Mouse (Mus musculus) layer of hippocampus, adult 9-10 months (tissue): Measurements from ENCODE around the gene D930048N14Rik.
"Not testable (repeated sequence)": the region's sequence is repeated elsewhere in the genome, so short reads cannot be mapped to it uniquely, and the experiment has no call there.

Experiments used
- DNase-seq: peaks from one replicate; pipeline ENCODE4 v3.0.0; 2022; ENCODE audit warnings: low spot score

The D930048N14Rik gene

GRCm38 (mm10) chr11:51629651-51630314, 21.0 kb upstream of the D930048N14Rik start:
- DNase-seq = no peak

GRCm38 (mm10) chr11:51632130-51632753, 18.5 kb upstream of the D930048N14Rik start:
- DNase-seq = no peak

GRCm38 (mm10) chr11:51633200-51633599, 17.6 kb upstream of the D930048N14Rik start:
- DNase-seq = not testable (repeated sequence)

- no peak for DNase-seq
These were observed 17.0 kb upstream of the D930048N14Rik start for GRCm38 (mm10) chr11:51633721-51634120.

GRCm38 (mm10) chr11:51635127-51635524, 15.6 kb upstream of the D930048N14Rik start:
- no peak for DNase-seq

- DNase-seq = peak; percentile 87
These were observed 15.0 kb upstream of the D930048N14Rik start, which contains the start of gene Rmnd5b for GRCm38 (mm10) chr11:51635525-51636322. Gene Rmnd5b, minus strand, starts transcription at chr11:51635896.

- no peak for DNase-seq
These were observed 14.4 kb upstream of the D930048N14Rik start for GRCm38 (mm10) chr11:51636323-51636684.

- no peak for DNase-seq
These were observed 12.8 kb upstream of the D930048N14Rik start for GRCm38 (mm10) chr11:51637971-51638414.

GRCm38 (mm10) chr11:51638497-51638896, 12.3 kb upstream of the D930048N14Rik start:
- no peak for DNase-seq

- no peak for DNase-seq
These were observed 10.0 kb upstream of the D930048N14Rik start for GRCm38 (mm10) chr11:51640748-51641147.

- DNase-seq = no peak
These were observed 7.6 kb upstream of the D930048N14Rik start for GRCm38 (mm10) chr11:51643202-51643601.

GRCm38 (mm10) chr11:51643761-51644160, 7.0 kb upstream of the D930048N14Rik start:
- no peak for DNase-seq

- DNase-seq = no peak
These were observed 6.5 kb upstream of the D930048N14Rik start for GRCm38 (mm10) chr11:51644217-51644616.

GRCm38 (mm10) chr11:51645293-51645692, 5.5 kb upstream of the D930048N14Rik start:
- no peak for DNase-seq

- no peak for DNase-seq
These were observed 4.5 kb upstream of the D930048N14Rik start for GRCm38 (mm10) chr11:51646245-51646644.

- DNase-seq = no peak
These were observed 3.7 kb upstream of the D930048N14Rik start for GRCm38 (mm10) chr11:51646751-51647667.

GRCm38 (mm10) chr11:51648566-51648965, 2.2 kb upstream of the D930048N14Rik start:
- no peak for DNase-seq

GRCm38 (mm10) chr11:51649111-51649888, 1.5 kb upstream of the D930048N14Rik start:
- DNase-seq = no peak

- no peak for DNase-seq
These were observed 910 bp upstream of the D930048N14Rik start for GRCm38 (mm10) chr11:51649889-51650199.

- no peak for DNase-seq
These were observed 493 bp upstream of the D930048N14Rik start for GRCm38 (mm10) chr11:51650261-51650660.

GRCm38 (mm10) chr11:51652889-51653418, 2.2 kb downstream of the D930048N14Rik start:
- no peak for DNase-seq
